Mouse (Mus musculus) megakaryocyte, embryonic 14.5 days (primary cell): ENCODE measurements around the gene Pacrg.

Source experiments
- FLI1 ChIP-seq: IDR thresholded peaks from 2 replicates; pipeline ENCODE4 v1.6.1; 2012; ENCODE audit warnings: low read length, inconsistent platforms, mixed read lengths
- GATA1 ChIP-seq: IDR thresholded peaks from 3 replicates; pipeline ENCODE4 v1.6.1; 2012; ENCODE audit warnings: mixed read lengths, low read length, inconsistent platforms, borderline replicate concordance

GRCm38 (mm10) chr17:10478377-10478776, 361.7 kb downstream of the Pacrg start:
- no peak for TF ChIP-seq GATA1
- TF ChIP-seq FLI1, result no peak
